Mouse (Mus musculus) adrenal gland, postnatal 0 days (tissue): ENCODE data around the gene Mettl16. TPM values are rescaled to one million over a fixed set of nuclear protein-coding genes. Genes with fewer than 3 reads are reported as not detected.

Experiments
- microRNA-seq: library from miRNA; unstranded; fragments of <30 nt; microRNA quantifications from one replicate; pipeline ENCODE4, GENCODE M21; 2016; ENCODE audit warnings: borderline replicate concordance; ENCODE audit not compliant: insufficient number of aligned reads
- polyA plus RNA-seq: library from polyadenylated mRNA; unstranded; fragments of >200 nt; fragmentation: Nextera tagmentation; extraction: Ambion mirVana; gene quantifications from 2 replicates; pipeline ENCODE4 v1.2.1, GENCODE M21; 2015

The Mettl16 gene
- 14.5 and 20.0 TPM in 2 replicates for polyA plus RNA-seq

DNA sequence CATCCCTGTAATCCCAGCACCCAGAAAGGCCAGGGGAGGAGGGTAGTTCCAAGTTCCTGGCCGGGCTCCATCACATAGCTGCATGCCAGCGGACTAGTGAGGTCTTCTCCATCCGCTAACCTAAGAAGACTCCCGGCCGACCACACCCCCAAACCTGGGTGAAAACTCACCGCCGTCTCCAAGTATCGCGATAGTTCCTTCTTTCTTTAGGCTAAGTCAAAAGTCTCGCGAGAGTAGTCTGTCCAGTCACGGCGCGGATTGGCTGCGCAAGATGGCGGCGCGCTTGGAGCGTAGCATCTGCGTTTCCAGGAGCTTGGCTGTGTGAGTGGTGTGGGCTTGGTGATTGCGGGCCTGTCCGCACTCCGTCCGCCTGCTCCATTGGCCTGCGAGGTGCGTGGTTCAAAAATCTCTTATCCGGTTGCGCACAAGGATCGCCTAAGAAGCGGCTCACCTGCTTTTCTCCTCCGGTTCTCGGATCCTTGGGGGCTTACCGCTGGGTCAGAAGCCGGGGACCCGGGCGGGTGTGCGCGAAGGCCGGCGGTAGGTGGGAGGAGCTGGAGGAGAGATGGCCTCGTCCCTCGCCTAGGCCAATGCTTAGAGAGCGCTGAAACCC is at the start of gene Mettl16:
Mettl16 (plus strand) TSS at position 236 of the 613 bp plus-strand sequence.

DNA sequence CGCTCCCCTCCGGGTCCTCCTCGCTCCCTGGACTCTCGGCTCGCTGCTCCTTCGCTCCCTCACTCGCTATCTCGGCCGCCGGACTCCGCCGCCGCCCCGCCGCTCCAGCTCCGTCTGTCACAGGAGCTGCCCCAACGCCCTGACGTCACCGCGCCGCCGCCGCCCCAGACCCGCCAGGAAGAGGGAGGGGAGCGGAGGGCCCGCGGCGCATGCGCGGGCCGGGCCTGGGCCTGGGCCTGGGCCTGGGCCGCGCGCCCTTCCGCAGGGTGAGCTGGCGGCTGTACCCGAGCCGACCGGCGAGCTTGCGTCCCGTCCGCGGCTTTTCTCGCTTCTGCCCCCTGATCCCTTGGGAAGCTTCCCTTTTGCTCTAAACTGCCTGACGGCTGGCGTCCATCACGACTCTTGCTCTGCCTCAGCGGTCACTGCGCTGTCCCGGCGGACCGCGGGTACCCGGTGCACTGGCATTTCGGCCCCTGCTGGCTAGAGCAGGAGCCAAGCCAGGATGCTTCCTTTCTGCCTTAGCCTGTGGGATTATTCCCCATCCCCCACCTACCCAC is 46.3 kb upstream of the Mettl16 start, which contains the start of gene Pafah1b1:
Pafah1b1 (minus strand) TSS at position 436 of the 557 bp plus-strand sequence.

GRCm38 (mm10) chr11:74830256-74831161 is 59.9 kb downstream of the Mettl16 start, which contains the start of gene Mnt:
Gene Mnt, plus strand, starts transcription at chr11:74830920.

Small RNA genes lying within 50 kb of the gene (microRNA-seq; reads per million reads assigned to microRNA genes)
- gene Mir6926: not detected

Other genes with a start within 250 kb of the Mettl16 start
- 4.9 and 5.1 TPM in 2 replicates for gene Rap1gap2, start 159.9 kb upstream of the Mettl16 start, polyA plus RNA-seq
- 2.5 and 2.6 TPM in 2 replicates for gene Ccdc92b, start 151.2 kb upstream of the Mettl16 start, polyA plus RNA-seq
- 17.4 and 40.0 TPM in 2 replicates for gene Cluh, start 121.3 kb upstream of the Mettl16 start, polyA plus RNA-seq
- 56.9 and 65.3 TPM in 2 replicates for gene Pafah1b1, start 46.2 kb upstream of the Mettl16 start, polyA plus RNA-seq
- 4.3 and 4.9 TPM in 2 replicates for gene Mnt, start 60.1 kb downstream of the Mettl16 start, polyA plus RNA-seq
- 4.7 and 5.9 TPM in 2 replicates for gene Sgsm2, start 126.2 kb downstream of the Mettl16 start, polyA plus RNA-seq
- 16.3 and 19.9 TPM in 2 replicates for gene Tsr1, start 127.2 kb downstream of the Mettl16 start, polyA plus RNA-seq
- gene Smg6, start 155.0 kb downstream of the Mettl16 start, polyA plus RNA-seq: 8.7 and 10.6 TPM in 2 replicates
- gene Srr, start 155.1 kb downstream of the Mettl16 start, polyA plus RNA-seq: 16.8 and 22.1 TPM in 2 replicates